Mouse (Mus musculus): Measurements from ENCODE around the gene Ppp1cb.

Ppp1cb gene

GRCm38 (mm10) chr5:32458408-32459143 is at the start of gene Ppp1cb:
Gene Ppp1cb (plus strand): TSS chr5:32458843.
- Histone ChIP-seq H3K4me3 (replicated peaks; ENCODE audit: low read length) (peak within 1 kb of the TSS; percentile 94), H3K4me1 (replicated peaks; ENCODE audit: low read depth, low read length) (peaks cover 38% of the 10 kb centered on the region), H3K27me3 (ENCODE audit: insufficient read depth, low read length) (no peaks in the 10 kb centered on the region), H3K36me3 (ENCODE audit: insufficient read depth, low read length) (no peaks in the 10 kb centered on the region), H3K9me3 (ENCODE audit: low read length) (no peaks in the 10 kb centered on the region)
- TF ChIP-seq CTCF (conservative IDR thresholded peaks at IDR 0.05; ENCODE audit: low read length) (no peak), POU5F1 (IDR thresholded peaks at IDR 0.05; ENCODE audit: borderline replicate concordance, low read length) (no peak), NANOG (IDR thresholded peaks at IDR 0.05; ENCODE audit: borderline replicate concordance, low read length) (no peak)

GRCm38 (mm10) chr5:32409747-32410146 is 48.9 kb upstream of the Ppp1cb start:
- Histone ChIP-seq H3K27me3 (ENCODE audit: insufficient read depth, low read length) (0 out of 2 replicates have a peak, but pooled peaks cover 2% of the 10 kb centered on the region), H3K36me3 (ENCODE audit: insufficient read depth, low read length) (no peaks in the 10 kb centered on the region), H3K4me3 (replicated peaks; ENCODE audit: low read length) (no peak overlapping the region), H3K9me3 (ENCODE audit: low read length) (no peaks in the 10 kb centered on the region), H3K4me1 (replicated peaks; ENCODE audit: low read depth, low read length) (peaks cover 90% of the 10 kb centered on the region)
- TF ChIP-seq CTCF (conservative IDR thresholded peaks at IDR 0.05; ENCODE audit: low read length) (no peak), NANOG (IDR thresholded peaks at IDR 0.05; ENCODE audit: borderline replicate concordance, low read length) (no peak), POU5F1 (IDR thresholded peaks at IDR 0.05; ENCODE audit: borderline replicate concordance, low read length) (no peak)

- TF ChIP-seq CTCF (conservative IDR thresholded peaks at IDR 0.05; ENCODE audit: low read length) = no peak
- TF ChIP-seq NANOG (IDR thresholded peaks at IDR 0.05; ENCODE audit: borderline replicate concordance, low read length) = no peak
- no peak for TF ChIP-seq POU5F1 (IDR thresholded peaks at IDR 0.05; ENCODE audit: borderline replicate concordance, low read length)
- 0 out of 2 replicates have a peak, but pooled peaks cover 2% of the 10 kb centered on the region for H3K27me3 ChIP-seq (ENCODE audit: insufficient read depth, low read length)
These were observed 47.5 kb upstream of the Ppp1cb start for GRCm38 (mm10) chr5:32410954-32411688.

GRCm38 (mm10) chr5:32412186-32412950 is 46.3 kb upstream of the Ppp1cb start:
- peaks cover 73% of the 10 kb centered on the region for H3K4me1 ChIP-seq (replicated peaks; ENCODE audit: low read depth, low read length)
- H3K27me3 ChIP-seq (ENCODE audit: insufficient read depth, low read length) = no peaks in the 10 kb centered on the region
- no peaks in the 10 kb centered on the region for H3K36me3 ChIP-seq (ENCODE audit: insufficient read depth, low read length)
- no peaks in the 10 kb centered on the region for H3K9me3 ChIP-seq (ENCODE audit: low read length)
- no peak overlapping the region for H3K4me3 ChIP-seq (replicated peaks; ENCODE audit: low read length)
- TF ChIP-seq POU5F1 (IDR thresholded peaks at IDR 0.05; ENCODE audit: borderline replicate concordance, low read length) (no peak), CTCF (conservative IDR thresholded peaks at IDR 0.05; ENCODE audit: low read length) (no peak), NANOG (IDR thresholded peaks at IDR 0.05; ENCODE audit: borderline replicate concordance, low read length) (no peak)

More at GRCm38 (mm10) chr5:32410954-32411688, 47.5 kb upstream of the Ppp1cb start:
- Histone ChIP-seq H3K36me3 (ENCODE audit: insufficient read depth, low read length) (no peaks in the 10 kb centered on the region), H3K4me1 (replicated peaks; ENCODE audit: low read depth, low read length) (peaks cover 84% of the 10 kb centered on the region), H3K4me3 (replicated peaks; ENCODE audit: low read length) (no peak overlapping the region), H3K9me3 (ENCODE audit: low read length) (no peaks in the 10 kb centered on the region)

GRCm38 (mm10) chr5:32413083-32413482 is 45.6 kb upstream of the Ppp1cb start:
- Histone ChIP-seq H3K9me3 (ENCODE audit: low read length) (no peaks in the 10 kb centered on the region), H3K4me3 (replicated peaks; ENCODE audit: low read length) (no peak overlapping the region), H3K36me3 (ENCODE audit: insufficient read depth, low read length) (no peaks in the 10 kb centered on the region), H3K4me1 (replicated peaks; ENCODE audit: low read depth, low read length) (peaks cover 66% of the 10 kb centered on the region), H3K27me3 (ENCODE audit: insufficient read depth, low read length) (no peaks in the 10 kb centered on the region)
- no peak for TF ChIP-seq POU5F1 (IDR thresholded peaks at IDR 0.05; ENCODE audit: borderline replicate concordance, low read length)
- TF ChIP-seq CTCF (conservative IDR thresholded peaks at IDR 0.05; ENCODE audit: low read length) = no peak
- no peak for TF ChIP-seq NANOG (IDR thresholded peaks at IDR 0.05; ENCODE audit: borderline replicate concordance, low read length)

- H3K27me3 ChIP-seq (ENCODE audit: insufficient read depth, low read length) = no peaks in the 10 kb centered on the region
- no peak overlapping the region for H3K4me3 ChIP-seq (replicated peaks; ENCODE audit: low read length)
- TF ChIP-seq CTCF (conservative IDR thresholded peaks at IDR 0.05; ENCODE audit: low read length) (no peak), POU5F1 (IDR thresholded peaks at IDR 0.05; ENCODE audit: borderline replicate concordance, low read length) (no peak), NANOG (IDR thresholded peaks at IDR 0.05; ENCODE audit: borderline replicate concordance, low read length) (no peak)
- no peaks in the 10 kb centered on the region for H3K36me3 ChIP-seq (ENCODE audit: insufficient read depth, low read length)
- H3K9me3 ChIP-seq (ENCODE audit: low read length) = no peaks in the 10 kb centered on the region
- peaks cover 61% of the 10 kb centered on the region for H3K4me1 ChIP-seq (replicated peaks; ENCODE audit: low read depth, low read length)
These were observed 45.1 kb upstream of the Ppp1cb start for GRCm38 (mm10) chr5:32413569-32413968.

GRCm38 (mm10) chr5:32414461-32414985 is 44.1 kb upstream of the Ppp1cb start:
- TF ChIP-seq NANOG (IDR thresholded peaks at IDR 0.05; ENCODE audit: borderline replicate concordance, low read length) (no peak), CTCF (conservative IDR thresholded peaks at IDR 0.05; ENCODE audit: low read length) (no peak), POU5F1 (IDR thresholded peaks at IDR 0.05; ENCODE audit: borderline replicate concordance, low read length) (no peak)
- Histone ChIP-seq H3K4me3 (replicated peaks; ENCODE audit: low read length) (no peak overlapping the region), H3K9me3 (ENCODE audit: low read length) (no peaks in the 10 kb centered on the region), H3K4me1 (replicated peaks; ENCODE audit: low read depth, low read length) (peaks cover 53% of the 10 kb centered on the region), H3K36me3 (ENCODE audit: insufficient read depth, low read length) (no peaks in the 10 kb centered on the region), H3K27me3 (ENCODE audit: insufficient read depth, low read length) (no peaks in the 10 kb centered on the region)

GRCm38 (mm10) chr5:32415554-32415953 is 43.1 kb upstream of the Ppp1cb start:
- TF ChIP-seq POU5F1 (IDR thresholded peaks at IDR 0.05; ENCODE audit: borderline replicate concordance, low read length) = no peak
- H3K4me1 ChIP-seq (replicated peaks; ENCODE audit: low read depth, low read length) = peaks cover 46% of the 10 kb centered on the region
- no peak overlapping the region for H3K4me3 ChIP-seq (replicated peaks; ENCODE audit: low read length)
- H3K36me3 ChIP-seq (ENCODE audit: insufficient read depth, low read length) = no peaks in the 10 kb centered on the region
- 0 out of 2 replicates have a peak, but pooled peaks cover 5% of the 10 kb centered on the region for H3K27me3 ChIP-seq (ENCODE audit: insufficient read depth, low read length)
- no peaks in the 10 kb centered on the region for H3K9me3 ChIP-seq (ENCODE audit: low read length)
